Mouse (Mus musculus) gastrocnemius, postnatal 14 days (tissue): Measurements from ENCODE around the gene Zgrf1. TPM values are rescaled to one million over a fixed set of nuclear protein-coding genes. Genes with fewer than 3 reads are reported as not detected.

ENCODE experiments used
- DNase-seq: peaks from one replicate; pipeline ENCODE4 v3.0.0; 2021; ENCODE audit warnings: mixed read lengths
- intact Hi-C: fragments of 180-260 bp; cut with DNase I; formaldehyde crosslinking; loops from one replicate; pipeline ENCODE4 v1.15.1; 2025; ENCODE audit warnings: low total_unique reads
- total RNA-seq, 2 experiments: library from RNA; stranded (reverse); gene quantifications; 2 replicates each; pipeline ENCODE4 v1.2.3; 2021

Gene Zgrf1
- total RNA-seq, 2 experiments from 2014 or later, result 1.00 to 1.4 TPM

DNA sequence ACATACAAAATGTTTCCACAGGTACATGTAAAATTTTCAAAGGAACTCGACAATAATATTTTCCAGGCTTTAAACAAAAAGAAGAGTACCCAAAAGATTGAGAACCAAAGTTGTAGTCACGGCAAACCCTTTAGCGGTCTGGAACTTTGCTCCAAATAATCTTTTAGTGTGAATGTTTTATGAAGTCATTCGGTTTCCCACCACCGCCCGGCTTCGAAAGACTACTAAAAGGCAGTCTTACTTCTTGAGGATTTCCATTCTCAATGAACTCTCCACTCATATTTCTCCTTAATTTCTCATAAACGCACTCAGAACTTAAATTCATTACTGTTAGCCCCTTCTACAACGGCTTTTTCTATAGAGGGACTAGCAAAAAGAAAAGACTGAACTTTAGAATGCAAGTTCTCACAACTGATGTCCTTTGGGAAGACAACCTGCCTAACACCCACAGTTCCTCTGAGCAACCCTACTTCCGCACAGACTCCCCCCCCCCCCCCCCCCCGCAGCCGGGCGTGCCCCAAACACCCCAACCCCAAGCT, 786 bp upstream of the Zgrf1 start:
- no peak for DNase-seq
- intact Hi-C loops, result loop anchor here (5.0 kb wide), 1 partner anchor 230 kb away; no protein-coding TSS in a partner anchor

GRCm38 (mm10) chr3:127553720-127554043, 393 bp downstream of the Zgrf1 start:
- intact Hi-C loops, result loop anchor here (5.0 kb wide), 1 partner anchor 231 kb away; no protein-coding TSS in a partner anchor
- no peak for DNase-seq

- intact Hi-C loops, result loop anchor here (5.0 kb wide), 1 partner anchor 232 kb away; no protein-coding TSS in a partner anchor
- DNase-seq, result no peak
Observed at GRCm38 (mm10) chr3:127554723-127555122, 1.4 kb downstream of the Zgrf1 start.

- no peak for DNase-seq
- intact Hi-C loops, result no loop called here
Observed at GRCm38 (mm10) chr3:127558201-127558600, 4.9 kb downstream of the Zgrf1 start.

DNA sequence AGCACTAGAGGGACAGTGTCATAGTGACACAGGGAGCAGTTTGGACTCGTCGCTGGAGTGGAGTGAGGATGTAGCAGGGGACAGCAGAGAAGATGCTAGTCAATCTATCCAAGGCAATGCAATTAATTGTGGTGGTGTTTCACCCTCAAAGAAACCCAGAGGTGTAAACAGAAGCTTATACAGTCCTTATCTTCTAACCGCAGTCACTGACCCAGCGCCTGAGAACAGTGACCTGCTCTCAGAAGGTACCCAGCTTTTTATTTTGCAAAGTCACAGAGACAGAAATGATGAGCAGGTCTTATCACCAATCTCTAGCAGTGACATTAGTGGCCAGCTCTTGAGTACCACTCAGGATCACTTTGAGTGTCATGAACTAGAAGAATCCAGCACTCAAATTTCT, 9.7 kb downstream of the Zgrf1 start:
- no peak for DNase-seq
- intact Hi-C loops, result no loop called here

DNA sequence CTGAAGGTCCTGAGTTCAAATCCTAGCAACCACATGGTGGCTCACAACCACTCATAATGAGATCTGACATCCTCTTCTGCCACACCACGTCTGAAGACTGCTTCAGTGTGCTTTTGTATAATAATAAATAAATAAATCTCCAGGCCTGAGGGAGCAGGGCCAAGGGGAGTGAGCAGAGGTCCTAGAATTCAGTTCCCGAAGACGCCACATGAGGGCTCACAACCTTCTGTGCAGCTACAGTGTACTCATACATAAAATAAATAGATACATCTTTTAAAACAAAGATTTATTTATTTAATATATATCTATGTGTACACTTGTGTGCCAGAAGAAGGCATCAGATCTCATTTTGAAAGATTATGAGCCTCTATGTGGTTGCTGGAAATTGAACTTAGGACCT, 11.8 kb downstream of the Zgrf1 start:
- intact Hi-C loops, result no loop called here
- DNase-seq, result no peak

- intact Hi-C loops, result no loop called here
- DNase-seq, result peak; percentile 8
Observed at GRCm38 (mm10) chr3:127572557-127572956, 19.3 kb downstream of the Zgrf1 start.

GRCm38 (mm10) chr3:127597136-127597535, 43.8 kb downstream of the Zgrf1 start:
- intact Hi-C loops, result no loop called here

GRCm38 (mm10) chr3:127608109-127608508, 54.8 kb downstream of the Zgrf1 start:
- intact Hi-C loops, result no loop called here
- no peak for DNase-seq

More at GRCm38 (mm10) chr3:127597136-127597535, 43.8 kb downstream of the Zgrf1 start:
- no peak for DNase-seq

DNA sequence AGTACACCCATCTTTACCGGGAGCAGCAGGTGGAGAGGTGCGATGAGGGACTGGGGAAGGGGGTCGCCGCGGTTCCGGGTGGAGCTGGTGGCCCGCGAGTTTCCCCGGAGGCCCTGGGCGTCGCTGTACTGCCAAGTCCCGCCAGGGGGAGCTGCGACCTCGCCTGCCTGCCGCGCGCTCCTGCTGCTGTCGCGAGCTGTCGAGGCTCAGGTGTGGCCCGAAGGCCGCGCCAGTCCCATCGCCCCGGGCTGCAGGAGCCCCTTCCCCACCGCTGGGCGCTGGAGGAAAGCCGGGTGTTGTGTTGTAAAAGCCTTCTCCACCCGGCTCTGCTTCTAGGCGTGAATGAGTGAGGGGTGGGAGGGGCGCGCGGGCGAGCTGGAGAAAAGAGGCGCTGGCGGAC, 72.0 kb downstream of the Zgrf1 start:
- DNase-seq, result peak; percentile 63
- intact Hi-C loops, result loop anchor here (5.0 kb wide), 1 partner anchor 132 kb away; no protein-coding TSS in a partner anchor

DNA sequence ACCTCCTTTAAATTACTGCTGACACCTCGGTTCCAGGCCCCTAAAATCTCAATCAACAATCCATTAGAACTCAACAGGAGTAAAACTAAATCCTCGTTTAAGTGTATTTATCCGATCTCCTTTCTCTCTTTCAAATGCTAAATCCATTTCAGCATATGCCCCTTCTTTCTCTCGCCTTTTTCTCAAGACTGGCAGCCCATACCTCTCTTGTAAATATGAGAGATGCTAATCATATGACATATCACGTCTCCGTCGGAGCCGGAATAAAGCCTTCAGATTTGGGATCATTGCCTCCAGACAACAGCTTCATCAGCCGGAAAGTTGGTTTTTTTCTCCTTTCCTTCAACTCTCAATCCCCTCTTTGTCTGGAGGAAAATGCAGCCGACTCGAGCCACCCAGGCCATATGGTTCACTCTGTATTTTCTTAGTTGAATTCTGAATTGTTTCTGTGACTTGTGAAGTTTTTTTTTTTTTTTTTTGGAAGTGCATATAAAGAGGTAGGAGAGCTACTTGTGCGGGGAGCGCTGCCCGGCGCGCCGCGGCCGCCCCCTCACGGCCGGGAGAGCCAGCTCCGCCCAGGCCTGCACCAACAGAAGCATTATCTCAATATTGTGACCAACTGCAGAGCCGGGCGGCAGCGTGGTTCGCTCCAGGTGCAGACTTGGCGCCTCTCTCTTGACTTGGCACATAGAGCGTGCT, 72.6 kb downstream of the Zgrf1 start:
- intact Hi-C loops, result loop anchor here (5.0 kb wide), 1 partner anchor 131 kb away; no protein-coding TSS in a partner anchor
- no peak for DNase-seq

- intact Hi-C loops, result loop anchor here (5.0 kb wide), 1 partner anchor 131 kb away; no protein-coding TSS in a partner anchor
- no peak for DNase-seq
Observed at GRCm38 (mm10) chr3:127626524-127626923, 73.2 kb downstream of the Zgrf1 start.

GRCm38 (mm10) chr3:127627151-127627955, 74.1 kb downstream of the Zgrf1 start:
- intact Hi-C loops, result loop anchor here (5.0 kb wide), 1 partner anchor 130 kb away; no protein-coding TSS in a partner anchor
- DNase-seq, result no peak

DNA sequence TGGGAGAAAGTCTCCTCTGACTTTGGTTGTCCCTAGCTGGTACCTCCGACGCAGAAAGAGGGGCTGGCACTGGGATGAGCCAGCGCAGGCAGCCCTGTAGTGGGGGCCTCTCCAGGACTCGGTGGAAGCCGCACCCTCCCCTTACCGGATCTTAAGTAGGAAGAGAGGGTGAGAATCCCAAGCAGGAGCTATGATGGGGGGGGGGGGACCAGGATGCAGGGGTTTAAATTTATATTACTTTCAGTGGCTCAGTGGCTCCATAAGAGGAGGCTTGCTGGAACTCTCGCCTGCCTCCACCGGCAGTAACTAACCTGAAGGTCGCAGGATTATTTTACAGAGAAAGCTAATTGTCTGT, 74.6 kb downstream of the Zgrf1 start:
- DNase-seq, result no peak
- intact Hi-C loops, result loop anchor here (5.0 kb wide), 1 partner anchor 129 kb away; no protein-coding TSS in a partner anchor

- DNase-seq, result no peak
Observed at GRCm38 (mm10) chr3:127628311-127629184, 75.3 kb downstream of the Zgrf1 start.

GRCm38 (mm10) chr3:127630190-127630589, 76.9 kb downstream of the Zgrf1 start:
- intact Hi-C loops, result loop anchor here (5.0 kb wide), 1 partner anchor 317 kb away; no protein-coding TSS in a partner anchor
- DNase-seq, result no peak

More at GRCm38 (mm10) chr3:127628311-127629184, 75.3 kb downstream of the Zgrf1 start:
- intact Hi-C loops, result loop anchor here (5.0 kb wide), 1 partner anchor 129 kb away; no protein-coding TSS in a partner anchor

DNA sequence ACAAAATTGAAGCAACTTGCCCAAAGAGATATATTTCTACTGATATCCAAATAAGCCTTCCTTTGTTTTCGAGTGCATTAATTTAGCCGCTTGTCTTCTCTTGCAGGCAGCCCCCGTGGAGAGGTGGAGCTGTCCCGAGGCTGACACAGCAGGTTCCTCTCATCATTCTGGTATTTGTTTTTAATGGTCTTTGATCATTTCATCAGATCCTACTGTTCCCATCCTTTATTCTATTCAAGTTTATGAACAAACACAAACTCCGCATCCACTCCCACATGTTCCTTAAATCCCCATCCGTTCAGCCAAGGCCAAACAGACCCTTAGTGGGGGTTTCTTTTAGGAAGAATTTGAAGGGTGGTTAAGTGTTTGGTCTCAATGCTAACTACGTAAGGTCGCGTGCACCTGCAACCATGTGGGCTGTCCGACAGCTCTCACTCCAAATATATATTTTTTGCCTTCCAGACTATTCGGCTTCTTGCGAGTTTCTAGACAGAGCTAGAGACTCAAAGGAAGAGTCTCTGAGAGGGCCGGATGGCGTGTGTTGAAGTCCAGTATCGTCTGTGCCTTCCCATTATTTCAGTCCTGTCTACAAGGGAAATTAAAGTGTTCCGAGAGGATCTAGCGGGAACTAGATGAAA, 77.6 kb downstream of the Zgrf1 start:
- DNase-seq, result no peak
- intact Hi-C loops, result loop anchor here (5.0 kb wide), 1 partner anchor 316 kb away; no protein-coding TSS in a partner anchor

GRCm38 (mm10) chr3:127631582-127631981, 78.3 kb downstream of the Zgrf1 start:
- intact Hi-C loops, result loop anchor here (5.0 kb wide), 1 partner anchor 316 kb away; no protein-coding TSS in a partner anchor
- DNase-seq, result no peak
